Mouse (Mus musculus): ENCODE results near the gene Stra8.

GRCm38 (mm10) chr6:34913341-34914040, 6.5 kb upstream of the Stra8 start:
- no peak for TF ChIP-seq CTCF (IDR thresholded peaks at IDR 0.05; ENCODE audit: control insufficient read depth, insufficient read depth, insufficient replicate concordance, low read depth, low read length)
- no peak for TF ChIP-seq POLR2A (IDR thresholded peaks at IDR 0.05; ENCODE audit: control insufficient read depth, low read depth, low read length)

Data from testis, adult 2 months (tissue).